Comparison of ENCODE assay signal across 9 mouse cellular contexts in the genomic region with DNA sequence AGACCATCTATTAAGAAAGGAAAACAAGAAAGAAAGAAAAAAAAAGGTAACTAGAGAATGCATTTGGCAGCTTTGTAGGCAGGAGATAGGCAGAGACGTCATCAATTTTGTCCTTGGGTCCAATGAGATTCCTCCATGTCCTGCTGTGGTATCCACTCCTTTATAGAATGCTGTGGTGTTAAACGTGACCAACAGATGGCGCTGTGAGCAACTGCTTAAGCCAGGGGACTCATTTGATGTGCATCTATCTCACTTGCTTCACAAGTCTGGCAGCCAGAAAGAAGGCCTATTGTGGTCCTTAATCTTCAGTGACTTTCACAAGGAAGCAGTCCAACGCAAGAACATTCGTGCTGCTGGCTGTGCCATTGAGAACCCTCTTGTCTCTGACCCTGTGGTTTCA. TPM values are rescaled to one million over a fixed set of nuclear protein-coding genes. Genes with fewer than 3 reads are reported as not detected.
DNase-seq lines count a peak whose midpoint lies in the region; ATAC-seq and TF ChIP-seq lines count a peak whose summit lies in the region.
"Had no signal": no experiment of that assay in that cellular context is flagged by ENCODE, and none has a peak within 500 bp of the region (broad histone marks: within the 10 kb centered on the region; RNA-seq: fewer than 3 reads in every experiment).

No protein-coding gene starts in this region.

- no peaks in the 10 kb centered on the region for H3K36me3 ChIP-seq in ES-E14 (ENCODE audit: control insufficient read depth, insufficient read depth, low read length, poor library complexity, severe bottlenecking)
- no peaks in the 10 kb centered on the region for H3K36me3 ChIP-seq in limb, embryonic 11.5 days (ENCODE audit: control insufficient read depth, insufficient read depth, low read length)
- H3K36me3 ChIP-seq: limb, embryonic 13.5 days had no signal

- peak; percentile 71 to 72 for DNase-seq in B cell, adult 2 months
- DNase-seq in ES-E14 (ENCODE audit: low read depth, low spot score) = peak; percentile 80
- peak; percentile 7 for DNase-seq in cerebellum, adult 11 months
- DNase-seq in frontal cortex, adult 2 months (ENCODE audit: extremely low spot score in 1 of 2, low spot score in 1 of 2) = peak; percentile 21 to 78
- peak; percentile 45 to 62 for DNase-seq in kidney, adult 8-10 months
- peak; percentile 69 for DNase-seq in limb, embryonic 11.5 days (ENCODE audit: low spot score)
- peak; percentile 51 for DNase-seq in ovary, postnatal 14 days (ENCODE audit: low spot score)
- DNase-seq in yolk sac, embryonic 10.5 days (ENCODE audit: low spot score) = no peak

- no peaks in the 10 kb centered on the region for H3K9me3 ChIP-seq in ES-E14 (ENCODE audit: control insufficient read depth, insufficient read depth, low read depth, low read length)
- H3K9me3 ChIP-seq in limb, embryonic 11.5 days (ENCODE audit: control insufficient read depth, low read length) = no peaks in the 10 kb centered on the region
- H3K9me3 ChIP-seq: limb, embryonic 13.5 days had no signal

- 18% methylated on average over 5 of the region's 5 CpGs for WGBS in limb, embryonic 11.5 days

- in situ Hi-C loops in ES-E14 (cut with MboI; ENCODE audit: low sequenced_read_pairs in 2 of 2, unreplicated experiment in 2 of 2) = no loop called here

- no peaks in the 10 kb centered on the region for H3K27me3 ChIP-seq in limb, embryonic 11.5 days (ENCODE audit: control insufficient read depth, insufficient read depth, low read length)
- H3K27me3 ChIP-seq: limb, embryonic 13.5 days had no signal

- no peaks in the 10 kb centered on the region for H3K4me1 ChIP-seq in ES-E14 (ENCODE audit: control insufficient read depth in 2 of 2, insufficient read depth in 2 of 2, low read length in 2 of 2, poor library complexity in 1 of 2)
- no peaks in the 10 kb centered on the region for H3K4me1 ChIP-seq in limb, embryonic 11.5 days (ENCODE audit: control insufficient read depth, insufficient read depth, low read length)
- H3K4me1 ChIP-seq: limb, embryonic 13.5 days had no signal

- H3K27ac ChIP-seq in ES-E14 (ENCODE audit: insufficient read depth, low read depth, low read length, poor library complexity, severe bottlenecking) = no peak overlapping the region
- H3K27ac ChIP-seq in limb, embryonic 11.5 days (replicated peaks; ENCODE audit: low read depth, low read length) = no peak overlapping the region
- H3K27ac ChIP-seq: limb, embryonic 13.5 days had no signal

- H3K9ac ChIP-seq in ES-E14 (ENCODE audit: insufficient read depth, low read depth, low read length, poor library complexity, severe bottlenecking) = no peak overlapping the region
- H3K9ac ChIP-seq in limb, embryonic 11.5 days (ENCODE audit: low read length) = no peak overlapping the region
- H3K9ac ChIP-seq: limb, embryonic 13.5 days had no signal

- ATAC-seq in limb, embryonic 11.5 days (ENCODE audit: insufficient number of reproducible peaks, low FRiP score, low TSS enrichment, low read depth) = no peak

- H3K4me3 ChIP-seq in ES-E14 (ENCODE audit: insufficient read depth in 1 of 2, low read depth in 1 of 2, low read length in 2 of 2, poor library complexity in 1 of 2, severe bottlenecking in 1 of 2) = no peak overlapping the region
- H3K4me3 ChIP-seq in limb, embryonic 11.5 days (ENCODE audit: low read depth, low read length) = no peak overlapping the region
- H3K4me3 ChIP-seq: limb, embryonic 13.5 days had no signal

- no peak overlapping the region for H3K4me2 ChIP-seq in limb, embryonic 11.5 days (ENCODE audit: low read depth, severe bottlenecking)
- H3K4me2 ChIP-seq: limb, embryonic 13.5 days had no signal

TF ChIP-seq in ES-E14, 5 proteins besides CTCF, POLR2A, EP300 and RAD21:
- no peak for TF ChIP-seq MAFK (IDR thresholded peaks at IDR 0.05; ENCODE audit: insufficient read depth, low read depth, low read length)
- TF ChIP-seq ZC3H11A (IDR thresholded peaks at IDR 0.05; ENCODE audit: borderline replicate concordance, low read depth, low read length) = no peak
- TF ChIP-seq HCFC1 (IDR thresholded peaks at IDR 0.05; ENCODE audit: borderline replicate concordance, insufficient read depth, low read length) = no peak
- TF ChIP-seq CHD2 (IDR thresholded peaks at IDR 0.05; ENCODE audit: low read depth, low read length) = no peak
- no peak for TF ChIP-seq ZNF384 (IDR thresholded peaks at IDR 0.05; ENCODE audit: low read depth, low read length)

RNA-seq across cellular contexts. Expression of a gene that starts 6.9 kb away (rescaled TPM):
- total RNA-seq in ES-E14 (2012; rRNA removed) = 3.1 and 5.4 TPM in 2 replicates
- polyA plus RNA-seq in frontal cortex, adult 2 months (2012; rRNA removed) = 2.9 and 3.0 TPM in 2 replicates
- polyA plus RNA-seq in limb, embryonic 11.5 days (2014; fragmentation: Nextera tagmentation; extraction: Ambion mirVana) = 2.9 and 4.0 TPM in 2 replicates

RNA-seq across cellular contexts. Expression of a gene that starts 8.1 kb away (rescaled TPM):
- not detected in 2 replicates for total RNA-seq in ES-E14 (2012; rRNA removed)
- polyA plus RNA-seq in frontal cortex, adult 2 months (2012; rRNA removed) = 0.64 and 0.84 TPM in 2 replicates
- 0.11 and 0.20 TPM in 2 replicates for polyA plus RNA-seq in limb, embryonic 11.5 days (2014; fragmentation: Nextera tagmentation; extraction: Ambion mirVana)
